Mouse (Mus musculus): ENCODE measurements around the gene Fgfr2. TPM values are rescaled to one million over a fixed set of nuclear protein-coding genes. Genes with fewer than 3 reads are reported as not detected.

Fgfr2 gene
- total RNA-seq, 2 experiments from 2014 or later = not detected

GRCm38 (mm10) chr7:132786011-132786410 is 337.1 kb downstream of the Fgfr2 start:
- ATAC-seq (replicated peaks; ENCODE audit: poor library complexity) = no peak

- ATAC-seq (replicated peaks; ENCODE audit: poor library complexity) = no peak
Measured at GRCm38 (mm10) chr7:132784101-132784500, 339.0 kb downstream of the Fgfr2 start.

GRCm38 (mm10) chr7:132781850-132782249 is 341.3 kb downstream of the Fgfr2 start:
- no peak for ATAC-seq (replicated peaks; ENCODE audit: poor library complexity)

GRCm38 (mm10) chr7:132781130-132781814 is 341.9 kb downstream of the Fgfr2 start:
- no peak for ATAC-seq (replicated peaks; ENCODE audit: poor library complexity)

GRCm38 (mm10) chr7:132780611-132781010 is 342.5 kb downstream of the Fgfr2 start:
- no peak for ATAC-seq (replicated peaks; ENCODE audit: poor library complexity)

- peak; percentile 52 for ATAC-seq (replicated peaks; ENCODE audit: poor library complexity)
Measured at GRCm38 (mm10) chr7:132778630-132779029, 344.5 kb downstream of the Fgfr2 start.

GRCm38 (mm10) chr7:132777728-132778453 is 345.3 kb downstream of the Fgfr2 start:
- peak; percentile 53 for ATAC-seq (replicated peaks; ENCODE audit: poor library complexity)

- ATAC-seq (replicated peaks; ENCODE audit: poor library complexity) = no peak
Measured at GRCm38 (mm10) chr7:132777117-132777516, 346.0 kb downstream of the Fgfr2 start.

- ATAC-seq (replicated peaks; ENCODE audit: poor library complexity) = peak; percentile 14; the same call in 1 of the 2 replicates
Measured at GRCm38 (mm10) chr7:132776338-132777111, 346.6 kb downstream of the Fgfr2 start.

- ATAC-seq (replicated peaks; ENCODE audit: poor library complexity) = no peak
Measured at GRCm38 (mm10) chr7:132775922-132776321, 347.2 kb downstream of the Fgfr2 start.

- no peak for ATAC-seq (replicated peaks; ENCODE audit: poor library complexity)
Measured at GRCm38 (mm10) chr7:132775333-132775732, 347.8 kb downstream of the Fgfr2 start.

- 0 out of 2 replicates have a peak, but pooled peaks have one; percentile 2 for ATAC-seq (replicated peaks; ENCODE audit: poor library complexity)
Measured at GRCm38 (mm10) chr7:132773011-132773705, 350.0 kb downstream of the Fgfr2 start.

- ATAC-seq (replicated peaks; ENCODE audit: poor library complexity) = peak; percentile 84
Measured at GRCm38 (mm10) chr7:132772440-132772839, 350.7 kb downstream of the Fgfr2 start.

- ATAC-seq (replicated peaks; ENCODE audit: poor library complexity) = no peak
Measured at GRCm38 (mm10) chr7:132768498-132769344, 354.4 kb downstream of the Fgfr2 start.

- ATAC-seq (replicated peaks; ENCODE audit: poor library complexity) = no peak
Measured at GRCm38 (mm10) chr7:132767999-132768370, 355.2 kb downstream of the Fgfr2 start.

GRCm38 (mm10) chr7:132767233-132767998 is 355.7 kb downstream of the Fgfr2 start:
- no peak for ATAC-seq (replicated peaks; ENCODE audit: poor library complexity)

- peak; percentile 66 for ATAC-seq (replicated peaks; ENCODE audit: poor library complexity)
Measured at GRCm38 (mm10) chr7:132766235-132766871, 356.8 kb downstream of the Fgfr2 start.

GRCm38 (mm10) chr7:132765629-132766186 is 357.4 kb downstream of the Fgfr2 start:
- peak; percentile 38 for ATAC-seq (replicated peaks; ENCODE audit: poor library complexity)
